In the genomic region with DNA sequence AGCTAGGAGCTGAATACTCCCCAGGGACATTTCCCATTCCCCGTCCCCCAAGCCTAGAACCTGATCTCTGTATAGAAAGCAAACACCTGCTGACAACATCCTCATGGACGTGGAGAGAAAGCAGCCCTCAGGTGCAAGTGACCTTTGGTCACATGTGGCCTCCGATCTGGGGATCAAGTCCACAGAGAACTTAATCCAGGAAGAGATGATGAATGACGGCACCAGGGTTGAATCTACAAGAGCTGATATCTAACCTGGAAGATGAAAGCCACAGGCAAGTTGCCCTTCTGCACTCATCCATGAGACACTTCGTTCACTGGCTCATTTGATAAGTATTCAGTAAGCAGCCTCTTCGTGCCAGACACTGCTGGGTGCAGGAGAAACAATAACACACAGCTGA, we compare ENCODE assay signal across 23 mouse cellular contexts.
"Had no signal": no experiment of that assay in that cellular context is flagged by ENCODE, and none has a peak within 500 bp of the region (broad histone marks: within the 10 kb centered on the region; RNA-seq: fewer than 3 reads in every experiment).

No protein-coding gene starts in this region.

- H3K4me2 ChIP-seq: heart, embryonic 12.5 days; hindbrain, embryonic 12.5 days; hindbrain, embryonic 14.5 days; limb, embryonic 13.5 days; limb, embryonic 15.5 days; liver, embryonic 12.5 days had no signal

- H3K27ac ChIP-seq: heart, adult 2 months; heart, embryonic 10.5 days; hindbrain, embryonic 10.5 days; hindbrain, embryonic 12.5 days; hindbrain, embryonic 14.5 days; limb, embryonic 13.5 days; limb, embryonic 15.5 days; liver, embryonic 12.5 days; liver, embryonic 14.5 days had no signal

- H3K9me3 ChIP-seq: heart, embryonic 10.5 days; heart, embryonic 12.5 days; hindbrain, embryonic 10.5 days; hindbrain, embryonic 12.5 days; limb, embryonic 13.5 days; limb, embryonic 15.5 days; liver, embryonic 12.5 days had no signal

- H3K9ac ChIP-seq: forebrain, postnatal 0 days; heart, embryonic 12.5 days; hindbrain, embryonic 12.5 days; hindbrain, embryonic 14.5 days; limb, embryonic 13.5 days; limb, embryonic 15.5 days; liver, embryonic 12.5 days; liver, embryonic 14.5 days had no signal

- ATAC-seq: forebrain, postnatal 0 days; hindbrain, embryonic 16.5 days; inflammation-experienced regulatory T-cells, adult 6 months; liver, embryonic 12.5 days had no signal

- H3K4me3 ChIP-seq: heart, adult 2 months; heart, embryonic 10.5 days; heart, embryonic 12.5 days; hindbrain, embryonic 10.5 days; hindbrain, embryonic 12.5 days; limb, embryonic 13.5 days; limb, embryonic 15.5 days; liver, embryonic 12.5 days had no signal

- H3K36me3 ChIP-seq: heart, embryonic 10.5 days; heart, embryonic 12.5 days; hindbrain, embryonic 10.5 days; hindbrain, embryonic 12.5 days; limb, embryonic 13.5 days; limb, embryonic 15.5 days; liver, embryonic 12.5 days had no signal

- DNase-seq: forebrain, postnatal 0 days; gastrocnemius, postnatal 14 days; gastrocnemius, postnatal 36 days; heart, adult 2 months; heart, postnatal 10 days; heart, postnatal 4 days; kidney, adult 11 months; kidney, postnatal 10 days; kidney, postnatal 25 days; layer of hippocampus, adult 9-11 months; layer of hippocampus, postnatal 36 days; left cerebral cortex, postnatal 4 days had no signal

- H3K4me1 ChIP-seq: heart, embryonic 10.5 days; heart, embryonic 12.5 days; hindbrain, embryonic 10.5 days; hindbrain, embryonic 12.5 days; limb, embryonic 15.5 days had no signal
